Mouse (Mus musculus): ENCODE data around the gene Itga3. TPM values are rescaled to one million over a fixed set of nuclear protein-coding genes. Genes with fewer than 3 reads are reported as not detected.

Gene Itga3
- total RNA-seq, 4 experiments from 2014 or later, result 15.9 to 22.5 (median 19.6) TPM

- DNase-seq (ENCODE audit: low spot score in 2 of 2), result no peak
These were observed 70.6 kb downstream of the Itga3 start for GRCm38 (mm10) chr11:95006038-95006437.

- DNase-seq (ENCODE audit: low spot score in 2 of 2), result no peak
These were observed 71.7 kb downstream of the Itga3 start for GRCm38 (mm10) chr11:95004937-95005198.

GRCm38 (mm10) chr11:95004136-95004936, 72.3 kb downstream of the Itga3 start:
- no peak for DNase-seq (ENCODE audit: low spot score in 2 of 2)

GRCm38 (mm10) chr11:95002705-95003104, 73.9 kb downstream of the Itga3 start:
- peak in 1 of 2 experiments; percentile 64 for DNase-seq (ENCODE audit: low spot score in 2 of 2)

GRCm38 (mm10) chr11:95001584-95002347, 74.8 kb downstream of the Itga3 start:
- no peak for DNase-seq (ENCODE audit: low spot score in 2 of 2)

- DNase-seq (ENCODE audit: low spot score in 2 of 2), result no peak
These were observed 75.5 kb downstream of the Itga3 start for GRCm38 (mm10) chr11:95001058-95001457.

- no peak for DNase-seq (ENCODE audit: low spot score in 2 of 2)
These were observed 76.1 kb downstream of the Itga3 start for GRCm38 (mm10) chr11:95000548-95000947.

GRCm38 (mm10) chr11:95000128-95000527, 76.5 kb downstream of the Itga3 start:
- no peak for DNase-seq (ENCODE audit: low spot score in 2 of 2)

GRCm38 (mm10) chr11:94998041-94998531, 78.5 kb downstream of the Itga3 start:
- peak in 1 of 2 experiments; percentile 74 for DNase-seq (ENCODE audit: low spot score in 2 of 2)

GRCm38 (mm10) chr11:94997596-94997995, 79.0 kb downstream of the Itga3 start:
- DNase-seq (ENCODE audit: low spot score in 2 of 2), result no peak

GRCm38 (mm10) chr11:94996984-94997383, 79.6 kb downstream of the Itga3 start:
- no peak for DNase-seq (ENCODE audit: low spot score in 2 of 2)

- no peak for DNase-seq (ENCODE audit: low spot score in 2 of 2)
These were observed 80.5 kb downstream of the Itga3 start for GRCm38 (mm10) chr11:94996101-94996500.

- DNase-seq (ENCODE audit: low spot score in 2 of 2), result no peak
These were observed 81.4 kb downstream of the Itga3 start for GRCm38 (mm10) chr11:94994947-94995772.

Other genes with a start within 250 kb of the Itga3 start
- gene Col1a1, start 140.6 kb downstream of the Itga3 start, total RNA-seq (2022), result 10 to 100 TPM in 1 of 4 experiments, 1 to 10 TPM in 3; 7.0 to 10.2 (median 8.0) TPM
- gene Hils1, start 109.2 kb downstream of the Itga3 start, total RNA-seq (2022), result not detected
- gene Sgca, start 100.5 kb downstream of the Itga3 start, total RNA-seq (2022), result under 1 TPM in 3 of 4 experiments, not detected in 1; 0.23 to 0.48 (median 0.25) TPM
- 100 to 1,000 TPM; 708 to 774 (median 713) TPM for gene Ppp1r9b, start 85.8 kb downstream of the Itga3 start, total RNA-seq (2022)
- gene Samd14, start 66.9 kb downstream of the Itga3 start, total RNA-seq (2022), result 10 to 100 TPM; 24.4 to 28.9 (median 28.7) TPM
- 100 to 1,000 TPM; 112 to 125 (median 120) TPM for gene Pdk2, start 35.4 kb downstream of the Itga3 start, total RNA-seq (2022)
- under 1 TPM in 1 of 4 experiments, not detected in 3; 0.14 TPM for gene Dlx3, start 43.3 kb upstream of the Itga3 start, total RNA-seq (2022)
- under 1 TPM in 3 of 4 experiments, not detected in 1; 0.15 to 0.40 (median 0.33) TPM for gene Dlx4, start 69.5 kb upstream of the Itga3 start, total RNA-seq (2022)
- gene Tac4, start 184.7 kb upstream of the Itga3 start, total RNA-seq (2022), result not detected
- 100 to 1,000 TPM in 1 of 4 experiments, 10 to 100 TPM in 3; 72.6 to 100 (median 82.6) TPM for gene Kat7, start 233.4 kb upstream of the Itga3 start, total RNA-seq (2022)